Mouse (Mus musculus) hindbrain, embryonic 14.5 days (tissue): Measurements from ENCODE around the gene Adipor2. TPM values are rescaled to one million over a fixed set of nuclear protein-coding genes. Genes with fewer than 3 reads are reported as not detected.
"Not testable (repeated sequence)": the region's sequence is repeated elsewhere in the genome, so short reads cannot be mapped to it uniquely, and the experiment has no call there.

Experiments used
- ATAC-seq: fragments of 200-750 bp; cut with Nextera tagmentation; 2 replicates; pipeline ENCODE4 v1.8.0; 2017; ENCODE audit warnings: moderate number of reproducible peaks, mild to moderate bottlenecking, moderate TSS enrichment, moderate library complexity; ENCODE audit not compliant: low FRiP score
- DNase-seq: peaks from one replicate; pipeline ENCODE4 v3.0.0-alpha.2; 2015; ENCODE audit warnings: low spot score
- H3K27ac ChIP-seq: fragments of 300-500 bp; sonication (generic); 2 replicates; pipeline ENCODE4 v1.5.1; 2014; ENCODE audit warnings: mild to moderate bottlenecking, moderate library complexity
- H3K27me3 ChIP-seq: fragments of 300-500 bp; sonication (generic); 2 replicates; pipeline ENCODE4 v1.6.1; 2014; ENCODE audit warnings: mild to moderate bottlenecking, low read length, mixed read lengths; ENCODE audit not compliant: control insufficient read depth, insufficient read depth
- H3K36me3 ChIP-seq: fragments of 300-500 bp; sonication (generic); replicated peaks from 2 replicates; pipeline ENCODE4 v1.6.1; 2014; ENCODE audit not compliant: control insufficient read depth, insufficient read depth
- H3K4me1 ChIP-seq: fragments of 300-500 bp; sonication (generic); replicated peaks from 2 replicates; pipeline ENCODE4 v1.6.1; 2014; ENCODE audit warnings: antibody characterized with exemption, low read length, mixed read lengths; ENCODE audit not compliant: control insufficient read depth, insufficient read depth
- H3K4me2 ChIP-seq: fragments of 300-500 bp; sonication (generic); replicated peaks from 2 replicates; pipeline ENCODE4 v1.6.1; 2014; ENCODE audit warnings: mild to moderate bottlenecking, moderate library complexity
- H3K4me3 ChIP-seq: fragments of 300-500 bp; sonication (generic); replicated peaks from 2 replicates; pipeline ENCODE4 v1.5.1; 2014; ENCODE audit warnings: mild to moderate bottlenecking, low read length
- H3K9ac ChIP-seq: fragments of 300-500 bp; sonication (generic); 2 replicates; pipeline ENCODE4 v1.6.1; 2014
- H3K9me3 ChIP-seq: fragments of 300-500 bp; sonication (generic); 2 replicates; pipeline ENCODE4 v1.6.1; 2016; ENCODE audit warnings: low read length; ENCODE audit not compliant: control insufficient read depth
- WGBS: fragments of 180-500 bp; shearing (Covaris S2); extraction: QIAGEN DNeasy Blood & Tissue Kit; methylation state at CpG from one replicate; pipeline ENCODE4 v1.1.7; 2014; 5-methylcytosine and 5-hydroxymethylcytosine counted together
- polyA plus RNA-seq: library from polyadenylated mRNA; unstranded; fragments of >200 nt; fragmentation: Nextera tagmentation; extraction: Ambion mirVana; gene quantifications from 2 replicates; pipeline ENCODE4 v1.2.1, GENCODE M21; 2014

Gene Adipor2
- polyA plus RNA-seq, 1 experiment from 2014 or later = 27.3 TPM

DNA sequence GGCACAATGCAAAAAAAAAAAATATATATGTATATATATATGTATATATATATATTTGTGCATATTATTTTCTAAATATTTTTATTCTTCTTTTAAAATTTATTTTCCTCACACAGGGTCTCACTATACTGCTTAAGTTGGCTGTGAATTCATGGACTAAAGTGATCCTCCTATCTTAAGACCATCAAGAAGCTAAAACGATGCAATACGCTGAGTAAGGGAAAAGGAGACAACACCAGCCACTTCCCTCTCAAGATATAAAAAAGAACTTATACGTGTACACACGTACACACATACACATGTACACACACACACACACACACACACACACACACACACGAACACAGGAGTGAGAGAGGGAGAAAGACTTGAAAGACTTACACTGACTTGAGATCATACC lies 53.9 kb downstream of the Adipor2 start:
- Histone ChIP-seq H3K4me1 (no peaks in the 10 kb centered on the region), H3K27me3 (no peaks in the 10 kb centered on the region), H3K4me2 (no peak overlapping the region), H3K27ac (no peak overlapping the region), H3K9ac (no peak overlapping the region), H3K9me3 (no peaks in the 10 kb centered on the region), H3K4me3 (no peak overlapping the region), H3K36me3 (peaks cover 85% of the 10 kb centered on the region)
- no peak for DNase-seq
- WGBS = 99% methylated on average over 5 of the region's 5 CpGs
- ATAC-seq = no peak

GRCm38 (mm10) chr6:119360925-119361702 lies 56.4 kb downstream of the Adipor2 start:
- Histone ChIP-seq H3K4me3 (no peak overlapping the region), H3K4me1 (no peaks in the 10 kb centered on the region), H3K27me3 (no peaks in the 10 kb centered on the region), H3K9ac (no peak overlapping the region), H3K4me2 (no peak overlapping the region), H3K36me3 (peaks cover 92% of the 10 kb centered on the region), H3K27ac (no peak overlapping the region), H3K9me3 (no peaks in the 10 kb centered on the region)
- DNase-seq (no peak), ATAC-seq (no peak)
- 92% methylated on average over 3 of the region's 3 CpGs for WGBS

GRCm38 (mm10) chr6:119360250-119360649 lies 57.3 kb downstream of the Adipor2 start:
- H3K4me2 ChIP-seq, H3K27me3 ChIP-seq, H3K4me3 ChIP-seq, H3K9me3 ChIP-seq, H3K9ac ChIP-seq, H3K4me1 ChIP-seq, ATAC-seq, DNase-seq, H3K27ac ChIP-seq: not testable (repeated sequence)
- H3K36me3 ChIP-seq = peaks cover 96% of the 10 kb centered on the region
- WGBS = 95% methylated on average over 6 of the region's 6 CpGs

DNA sequence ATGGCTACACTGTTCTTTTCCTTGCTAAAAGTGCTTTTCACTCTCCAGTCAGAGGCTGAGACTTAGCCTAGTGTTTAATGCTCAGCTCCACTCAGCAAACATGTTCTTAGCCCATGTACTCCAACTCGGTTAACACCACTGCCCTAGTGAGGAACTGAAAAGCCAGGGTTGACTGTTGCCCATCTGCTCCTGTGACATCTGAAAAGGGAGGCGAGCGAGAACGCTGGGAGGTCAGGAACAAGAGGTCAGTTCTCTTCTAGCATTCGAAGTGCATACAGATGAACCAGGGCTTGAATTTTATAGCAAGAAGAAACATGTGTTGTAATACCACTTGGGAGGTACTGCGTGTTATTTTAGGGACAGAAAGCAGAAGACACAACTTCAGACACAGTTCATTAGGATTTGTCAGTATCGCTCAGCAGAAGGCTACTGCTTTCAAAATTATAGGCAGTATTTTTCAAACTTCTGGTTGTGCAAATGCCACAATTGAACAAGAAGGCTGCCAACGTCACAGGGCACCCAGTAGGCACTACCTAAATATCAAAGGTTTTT lies 59.4 kb downstream of the Adipor2 start:
- Histone ChIP-seq H3K27me3 (no peaks in the 10 kb centered on the region), H3K4me2 (no peak overlapping the region), H3K27ac (no peak overlapping the region), H3K9ac (no peak overlapping the region), H3K4me1 (no peaks in the 10 kb centered on the region), H3K9me3 (no peaks in the 10 kb centered on the region), H3K4me3 (no peak overlapping the region), H3K36me3 (peaks cover 98% of the 10 kb centered on the region)
- DNase-seq (no peak), ATAC-seq (no peak)
- 79% methylated on average over 8 of the region's 8 CpGs for WGBS

- Histone ChIP-seq H3K4me2 (no peak overlapping the region), H3K9ac (no peak overlapping the region), H3K4me3 (no peak overlapping the region), H3K36me3 (peaks cover 45% of the 10 kb centered on the region), H3K4me1 (no peaks in the 10 kb centered on the region), H3K27me3 (no peaks in the 10 kb centered on the region), H3K9me3 (no peaks in the 10 kb centered on the region), H3K27ac (no peak overlapping the region)
- ATAC-seq (no peak), DNase-seq (no peak)
- WGBS = 88% methylated on average over 6 of the region's 6 CpGs
These were observed 65.0 kb downstream of the Adipor2 start for GRCm38 (mm10) chr6:119352501-119352900.

DNA sequence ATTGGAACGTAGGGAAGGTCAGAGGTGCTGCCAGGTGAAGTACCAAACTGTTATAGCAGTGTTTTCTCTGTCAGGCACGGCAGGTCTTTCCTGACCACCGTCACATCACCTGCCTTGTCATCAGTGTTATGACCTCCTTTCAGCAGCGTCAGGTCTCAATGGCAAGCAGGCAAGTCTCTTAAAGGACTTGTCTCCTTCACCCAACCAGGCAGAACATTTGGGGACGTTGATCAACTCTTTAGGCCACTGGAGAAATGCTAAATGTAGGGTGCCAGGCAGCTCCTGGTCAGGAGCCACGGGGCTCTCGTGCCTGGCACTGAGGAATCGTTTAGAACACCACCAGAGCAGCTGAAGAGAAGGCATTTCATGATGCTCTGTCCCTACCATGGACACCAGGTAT lies 65.8 kb downstream of the Adipor2 start:
- Histone ChIP-seq H3K4me3 (no peak overlapping the region), H3K4me2 (no peak overlapping the region), H3K27ac (no peak overlapping the region), H3K9ac (no peak overlapping the region), H3K9me3 (no peaks in the 10 kb centered on the region), H3K4me1 (no peaks in the 10 kb centered on the region), H3K36me3 (peaks cover 37% of the 10 kb centered on the region), H3K27me3 (no peaks in the 10 kb centered on the region)
- no peak for ATAC-seq
- WGBS = 80% methylated on average over 8 of the region's 8 CpGs
- no peak for DNase-seq

DNA sequence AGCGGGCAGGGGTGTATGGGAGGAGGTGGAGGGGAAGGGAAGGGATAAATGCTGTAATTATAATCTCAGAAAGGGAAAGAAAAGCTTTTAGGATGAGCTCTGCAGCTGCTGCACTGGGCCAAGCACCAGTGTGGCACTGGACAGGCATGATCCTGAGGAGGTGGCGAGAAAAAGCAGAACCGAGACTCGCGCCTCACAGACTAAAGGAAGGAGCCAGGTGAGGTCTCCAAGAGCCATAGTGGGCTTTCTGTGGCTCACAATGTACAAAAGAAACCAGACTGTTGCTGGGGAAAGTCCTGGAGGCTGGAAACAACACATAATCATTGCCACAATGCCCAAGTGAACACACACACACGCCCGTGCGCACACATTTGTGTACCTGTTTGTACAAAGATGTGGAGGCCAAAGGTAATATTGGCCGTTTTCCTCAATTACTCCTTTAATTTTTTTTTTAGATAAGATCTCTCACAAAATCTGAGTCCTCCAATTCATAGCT lies 66.8 kb downstream of the Adipor2 start:
- no peaks in the 10 kb centered on the region for H3K4me1 ChIP-seq

DNA sequence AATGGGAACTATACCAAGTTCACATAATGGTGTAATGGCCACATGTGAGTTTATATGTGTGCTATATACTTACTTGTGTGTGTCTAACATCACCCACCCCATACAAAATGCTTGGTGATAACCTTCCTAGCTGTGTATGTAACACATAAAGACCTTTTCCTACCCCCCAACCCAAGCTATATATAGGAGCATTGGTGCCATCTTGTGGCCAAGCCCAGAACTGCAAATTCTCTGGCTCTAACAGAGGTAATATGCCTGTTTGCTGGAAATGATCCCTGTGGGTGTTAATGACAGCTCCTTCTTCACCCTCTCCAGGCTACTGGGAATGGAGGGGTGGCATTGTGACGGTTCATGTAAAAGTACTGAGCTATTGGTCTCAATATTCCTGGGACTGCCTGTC lies 69.3 kb downstream of the Adipor2 start:
- DNase-seq = peak; percentile 99
- peaks cover 3% of the 10 kb centered on the region for H3K36me3 ChIP-seq
- no peaks in the 10 kb centered on the region for H3K27me3 ChIP-seq
- ATAC-seq = peak; percentile 68; the same call in 1 of the 2 replicates
- WGBS = 10% methylated on average over 1 of the region's 1 CpGs
- H3K27ac ChIP-seq = no peak overlapping the region
- H3K4me1 ChIP-seq = no peaks in the 10 kb centered on the region
- no peak overlapping the region for H3K4me3 ChIP-seq
- H3K4me2 ChIP-seq = no peak overlapping the region
- H3K9me3 ChIP-seq = no peaks in the 10 kb centered on the region
- no peak overlapping the region for H3K9ac ChIP-seq

More for the DNA sequence above, 66.8 kb downstream of the Adipor2 start:
- Histone ChIP-seq H3K9ac (no peak overlapping the region), H3K4me3 (no peak overlapping the region), H3K27me3 (no peaks in the 10 kb centered on the region), H3K9me3 (no peaks in the 10 kb centered on the region), H3K36me3 (peaks cover 28% of the 10 kb centered on the region), H3K4me2 (no peak overlapping the region), H3K27ac (no peak overlapping the region)
- WGBS = 88% methylated on average over 9 of the region's 9 CpGs
- no peak for ATAC-seq
- DNase-seq = no peak

GRCm38 (mm10) chr6:119347813-119348212 lies 69.7 kb downstream of the Adipor2 start:
- Histone ChIP-seq H3K27ac (no peak overlapping the region), H3K27me3 (no peaks in the 10 kb centered on the region), H3K36me3 (no peaks in the 10 kb centered on the region), H3K9ac (no peak overlapping the region), H3K9me3 (no peaks in the 10 kb centered on the region), H3K4me1 (no peaks in the 10 kb centered on the region), H3K4me3 (no peak overlapping the region), H3K4me2 (no peak overlapping the region)
- no peak for ATAC-seq
- 76% methylated on average over 5 of the region's 5 CpGs for WGBS
- DNase-seq = no peak
